45 mouse cellular contexts compared by ENCODE assay signal in genomic region chr11:59544005-59544404, GRCm38 (mm10). TPM values are rescaled to one million over a fixed set of nuclear protein-coding genes. Genes with fewer than 3 reads are reported as not detected.
A peak's percentile ranks its signal among the peaks of the same experiment; 100 is the strongest.
DNase-seq lines count a peak whose midpoint lies in the region; ATAC-seq and TF ChIP-seq lines count a peak whose summit lies in the region.
"Had no signal": no experiment of that assay in that cellular context is flagged by ENCODE, and none has a peak within 500 bp of the region (broad histone marks: within the 10 kb centered on the region; RNA-seq: fewer than 3 reads in every experiment).

No protein-coding gene starts in this region.

- no peaks in the 10 kb centered on the region for H3K36me3 ChIP-seq in liver, postnatal 0 days (replicated peaks; ENCODE audit: insufficient read depth, low read length)
- H3K36me3 ChIP-seq in liver, embryonic 12.5 days = no peaks in the 10 kb centered on the region
- H3K36me3 ChIP-seq: G1E; heart, embryonic 13.5 days; hindbrain, embryonic 10.5 days; hindbrain, embryonic 15.5 days; kidney, embryonic 15.5 days; liver, embryonic 15.5 days; midbrain, embryonic 10.5 days; midbrain, embryonic 15.5 days; neural tube, embryonic 15.5 days had no signal

- peaks cover 16% of the 10 kb centered on the region for H3K4me1 ChIP-seq in liver, postnatal 0 days (ENCODE audit: insufficient read depth)
- peaks cover 4% of the 10 kb centered on the region; the same call in 1 of the 2 replicates for H3K4me1 ChIP-seq in liver, embryonic 12.5 days
- H3K4me1 ChIP-seq: heart, embryonic 13.5 days; hindbrain, embryonic 10.5 days; hindbrain, embryonic 15.5 days; kidney, embryonic 15.5 days; midbrain, embryonic 10.5 days; midbrain, embryonic 15.5 days; neural tube, embryonic 15.5 days had no signal

- no peaks in the 10 kb centered on the region for H3K9me3 ChIP-seq in liver, postnatal 0 days (ENCODE audit: low read length)
- no peaks in the 10 kb centered on the region for H3K9me3 ChIP-seq in liver, embryonic 12.5 days (replicated peaks)
- H3K9me3 ChIP-seq: G1E; heart, embryonic 13.5 days; hindbrain, embryonic 10.5 days; hindbrain, embryonic 15.5 days; kidney, embryonic 15.5 days; liver, embryonic 15.5 days; midbrain, embryonic 10.5 days; midbrain, embryonic 15.5 days; neural tube, embryonic 15.5 days had no signal

- H3K27ac ChIP-seq in liver, postnatal 0 days (ENCODE audit: low read depth) = no peak overlapping the region
- no peak overlapping the region for H3K27ac ChIP-seq in liver, embryonic 12.5 days
- H3K27ac ChIP-seq: gastrocnemius, adult 2 months; heart, embryonic 13.5 days; hindbrain, embryonic 10.5 days; hindbrain, embryonic 15.5 days; kidney, embryonic 15.5 days; liver, embryonic 15.5 days; midbrain, embryonic 10.5 days; midbrain, embryonic 15.5 days; neural tube, embryonic 15.5 days had no signal

- no peak for TF ChIP-seq CTCF in liver, postnatal 0 days (IDR thresholded peaks at IDR 0.05; ENCODE audit: low read depth)

- WGBS in liver, postnatal 0 days (ENCODE audit: insufficient replicate concordance) = 66% methylated on average over 9 of the region's 9 CpGs
- 65% methylated on average over 9 of the region's 9 CpGs for WGBS in liver, embryonic 12.5 days (ENCODE audit: insufficient replicate concordance)

- ATAC-seq in frontal cortex, adult (ENCODE audit: low TSS enrichment) = peak; percentile 93
- no peak for ATAC-seq in liver, postnatal 0 days
- ATAC-seq in liver, embryonic 12.5 days = no peak
- ATAC-seq: forebrain, embryonic 16.5 days; inflammation-experienced regulatory T-cells, adult 6 months; midbrain, embryonic 15.5 days; Patski had no signal

- H3K27me3 ChIP-seq in liver, postnatal 0 days (ENCODE audit: insufficient read depth, low read length) = no peaks in the 10 kb centered on the region
- H3K27me3 ChIP-seq in liver, embryonic 12.5 days (replicated peaks) = peaks cover 6% of the 10 kb centered on the region; the same call in 1 of the 2 replicates
- H3K27me3 ChIP-seq: hindbrain, embryonic 15.5 days; kidney, embryonic 15.5 days; liver, embryonic 15.5 days; midbrain, embryonic 15.5 days; neural tube, embryonic 15.5 days had no signal

- no peak for DNase-seq in frontal cortex, postnatal 10 days (ENCODE audit: low spot score in 2 of 2)
- DNase-seq in liver, postnatal 0 days = no peak
- peak; percentile 33 for DNase-seq in right cerebral cortex, postnatal 25 days
- no peak for DNase-seq in right cerebral cortex, postnatal 14 days
- DNase-seq in gastrocnemius, adult 8-10 months (ENCODE audit: low spot score in 2 of 2) = no peak
- DNase-seq in kidney, postnatal 4 days = no peak
- DNase-seq: adrenal gland, postnatal 14 days; cerebellum, adult 2 months; cerebellum, postnatal 14 days; gastrocnemius, adult 2 months; heart, postnatal 10 days; kidney, adult 18-20 months; kidney, postnatal 25 days; layer of hippocampus, postnatal 36 days; liver; lung, postnatal 4 days; spleen, adult 18-20 months; thymus, postnatal 14 days had no signal

- H3K4me3 ChIP-seq in liver, postnatal 0 days (ENCODE audit: low read depth, low read length) = no peak overlapping the region; the same call in 1 of the 2 replicates
- H3K4me3 ChIP-seq in liver, embryonic 12.5 days = no peak overlapping the region
- H3K4me3 ChIP-seq: erythroblast, embryonic 14.5 days; gastrocnemius, adult 2 months; heart, embryonic 13.5 days; hindbrain, embryonic 10.5 days; hindbrain, embryonic 15.5 days; kidney, embryonic 15.5 days; liver, embryonic 15.5 days; midbrain, embryonic 10.5 days; midbrain, embryonic 15.5 days; neural tube, embryonic 15.5 days had no signal

- no peak for TF ChIP-seq EP300 in liver, postnatal 0 days (IDR thresholded peaks at IDR 0.05; ENCODE audit: low read depth)

- H3K4me2 ChIP-seq in liver, postnatal 0 days (ENCODE audit: low read depth, low read length) = peak overlapping the region; percentile 27; the same call in 1 of the 2 replicates
- no peak overlapping the region for H3K4me2 ChIP-seq in liver, embryonic 12.5 days
- H3K4me2 ChIP-seq: heart, embryonic 13.5 days; hindbrain, embryonic 15.5 days; kidney, embryonic 15.5 days; liver, embryonic 15.5 days; midbrain, embryonic 15.5 days; neural tube, embryonic 15.5 days had no signal

- H3K9ac ChIP-seq in liver, postnatal 0 days (replicated peaks) = no peak overlapping the region
- H3K9ac ChIP-seq in liver, embryonic 12.5 days = no peak overlapping the region
- H3K9ac ChIP-seq: heart, embryonic 13.5 days; hindbrain, embryonic 15.5 days; kidney, embryonic 15.5 days; liver, embryonic 15.5 days; midbrain, embryonic 15.5 days; neural tube, embryonic 15.5 days had no signal

RNA-seq across cellular contexts. Expression of gene Nlrp3, which starts 2.6 kb away (rescaled TPM):
- polyA plus RNA-seq in liver, postnatal 0 days (2015; fragmentation: Nextera tagmentation; extraction: Ambion mirVana) = 0.80 and 0.91 TPM in 2 replicates
- 0.41 and 0.43 TPM in 2 replicates for polyA plus RNA-seq in liver, embryonic 12.5 days (2016; fragmentation: Nextera tagmentation; extraction: Ambion mirVana)
- under 1 TPM in 2 of 4 experiments, not detected in 2; 0.07 to 0.19 TPM for total RNA-seq in gastrocnemius, adult 8-10 months (2022)
- polyA plus RNA-seq: G1E; hindbrain, embryonic 10.5 days; inflammation-experienced regulatory T-cells, adult 6 months; limb, embryonic 11.5 days; midbrain, embryonic 15.5 days had no signal

RNA-seq across cellular contexts. Expression of gene Zkscan17, which starts 17.5 kb away (rescaled TPM):
- 5.2 and 5.4 TPM in 2 replicates for polyA plus RNA-seq in liver, postnatal 0 days (2015; fragmentation: Nextera tagmentation; extraction: Ambion mirVana)
- polyA plus RNA-seq in liver, embryonic 12.5 days (2016; fragmentation: Nextera tagmentation; extraction: Ambion mirVana) = 8.6 and 9.1 TPM in 2 replicates
- 10 to 100 TPM; 16.0 to 18.5 (median 16.9) TPM for total RNA-seq in gastrocnemius, adult 8-10 months (2022)

RNA-seq across cellular contexts. Expression of gene Olfr222, which starts 32.0 kb away (rescaled TPM):
- not detected in 2 replicates for polyA plus RNA-seq in liver, postnatal 0 days (2015; fragmentation: Nextera tagmentation; extraction: Ambion mirVana)
- polyA plus RNA-seq in liver, embryonic 12.5 days (2016; fragmentation: Nextera tagmentation; extraction: Ambion mirVana) = not detected in 2 replicates
- not detected for total RNA-seq in gastrocnemius, adult 8-10 months (2022)
- total RNA-seq: adrenal gland, postnatal 14 days; CH12.LX; G1E; gastrocnemius, adult 2 months; gastrocnemius, postnatal 4 days; heart, adult 8-10 months; heart, postnatal 10 days; layer of hippocampus, adult 8-10 months; layer of hippocampus, postnatal 36 days; left cerebral cortex, postnatal 14 days had no signal
- polyA plus RNA-seq: C2C12; cerebellum, adult 2 months; cortical plate, adult 2 months; erythroblast, embryonic 14.5 days; forebrain, embryonic 11.5 days; forebrain, embryonic 16.5 days; G1E; heart, embryonic 13.5 days; hindbrain, embryonic 10.5 days; hindbrain, embryonic 15.5 days; inflammation-experienced regulatory T-cells, adult 6 months; kidney, embryonic 15.5 days; limb, embryonic 11.5 days; liver, embryonic 15.5 days; lung, embryonic 16.5 days; midbrain, embryonic 10.5 days; midbrain, embryonic 15.5 days; neural tube, embryonic 15.5 days; Patski; stomach, embryonic 16.5 days had no signal

RNA-seq across cellular contexts. Expression of gene Olfr223, which starts 49.1 kb away (rescaled TPM):
- not detected in 2 replicates for polyA plus RNA-seq in liver, postnatal 0 days (2015; fragmentation: Nextera tagmentation; extraction: Ambion mirVana)
- not detected in 2 replicates for polyA plus RNA-seq in liver, embryonic 12.5 days (2016; fragmentation: Nextera tagmentation; extraction: Ambion mirVana)
- total RNA-seq in gastrocnemius, adult 8-10 months (2022) = not detected
- total RNA-seq: adrenal gland, postnatal 14 days; CH12.LX; G1E; gastrocnemius, adult 2 months; gastrocnemius, postnatal 4 days; heart, adult 8-10 months; heart, postnatal 10 days; layer of hippocampus, adult 8-10 months; layer of hippocampus, postnatal 36 days; left cerebral cortex, postnatal 14 days had no signal
- polyA plus RNA-seq: C2C12; cerebellum, adult 2 months; cortical plate, adult 2 months; embryonic facial prominence, embryonic 14.5 days; erythroblast, embryonic 14.5 days; forebrain, embryonic 11.5 days; forebrain, embryonic 16.5 days; G1E; heart, embryonic 13.5 days; hindbrain, embryonic 10.5 days; hindbrain, embryonic 15.5 days; inflammation-experienced regulatory T-cells, adult 6 months; kidney, embryonic 15.5 days; limb, embryonic 11.5 days; liver, embryonic 15.5 days; lung, embryonic 16.5 days; midbrain, embryonic 10.5 days; midbrain, embryonic 15.5 days; neural tube, embryonic 15.5 days; Patski; stomach, embryonic 16.5 days had no signal
